Mouse (Mus musculus) left cerebral cortex, adult 8-10 months (tissue): ENCODE measurements around the gene Hist1h2ao. TPM values are rescaled to one million over a fixed set of nuclear protein-coding genes. Genes with fewer than 3 reads are reported as not detected.
"Not testable (repeated sequence)": the region's sequence is repeated elsewhere in the genome, so short reads cannot be mapped to it uniquely, and the experiment has no call there.

Experiments
- DNase-seq, 2 experiments: peaks; one replicate each; pipeline ENCODE4 v3.0.0; 2022; ENCODE audit warnings: low spot score in 2 of 2
- total RNA-seq, 4 experiments: library from RNA; stranded (reverse); gene quantifications; 2 replicates each; pipeline ENCODE4 v1.2.4; 2022

The Hist1h2ao gene
- total RNA-seq, result 10 to 100 TPM in 3 of 4 experiments, not detected in 1; 14.7 to 30.0 (median 20.1) TPM

GRCm38 (mm10) chr13:21810073-21810472, at the start of gene Hist1h2ao, which contains the start of gene Hist1h2bq:
Gene Hist1h2ao (plus strand): TSS chr13:21810465.
Gene Hist1h2bq (minus strand): TSS chr13:21810197.
- not testable (repeated sequence) for DNase-seq

GRCm38 (mm10) chr13:21778814-21779766, 31.2 kb upstream of the Hist1h2ao start:
- peak; percentile 49 to 58 for DNase-seq

DNA sequence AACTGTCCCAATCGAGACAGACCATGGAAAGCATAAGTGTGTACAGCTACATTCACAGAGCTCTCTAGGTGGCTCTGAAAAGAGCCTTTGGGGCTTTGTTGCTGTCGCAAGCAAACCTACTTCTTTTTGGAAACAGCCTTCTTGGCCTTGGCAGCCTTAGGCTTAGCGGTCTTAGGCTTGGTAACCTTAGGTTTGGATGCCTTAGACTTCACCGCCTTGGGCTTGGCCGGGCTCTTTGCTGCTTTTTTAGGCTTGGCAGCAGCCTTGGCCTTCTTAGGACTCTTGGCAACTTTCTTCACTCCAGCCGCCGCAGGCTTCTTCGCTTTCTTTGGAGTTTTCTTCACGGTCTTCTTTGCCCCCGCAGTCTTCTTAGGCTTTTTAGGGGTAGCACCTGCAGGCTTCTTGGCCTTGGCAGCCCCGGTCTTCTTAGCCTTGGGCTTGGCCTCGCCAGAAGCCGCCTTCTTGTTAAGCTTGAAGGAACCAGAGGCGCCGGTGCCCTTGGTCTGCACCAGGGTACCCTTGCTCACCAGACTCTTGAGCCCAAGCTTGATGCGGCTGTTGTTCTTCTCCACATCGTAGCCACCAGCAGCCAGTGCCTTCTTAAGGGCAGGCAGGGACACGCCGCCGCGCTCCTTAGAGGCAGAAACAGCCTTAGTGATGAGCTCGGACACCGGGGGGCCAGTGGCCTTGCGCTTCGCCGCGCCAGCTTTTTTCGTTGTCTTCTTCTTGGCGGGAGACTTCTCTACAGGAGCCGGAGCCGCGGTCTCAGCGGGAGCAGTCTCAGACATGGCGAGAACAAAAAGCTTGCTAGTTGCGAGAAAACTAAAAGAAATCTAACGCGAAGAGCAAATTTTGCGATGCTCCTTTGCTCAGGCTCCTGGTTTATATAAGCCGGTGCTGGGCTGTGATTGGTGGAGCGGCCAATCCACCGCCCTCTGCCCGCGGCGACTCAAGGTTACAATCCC, 30.2 kb upstream of the Hist1h2ao start, which contains the start of gene Hist1h1b:
Gene Hist1h1b (minus strand): TSS at position 859 of the 965 bp plus-strand sequence.
- peak; percentile 30 to 32 for DNase-seq

GRCm38 (mm10) chr13:21781021-21781555, 29.2 kb upstream of the Hist1h2ao start:
- no peak for DNase-seq

DNA sequence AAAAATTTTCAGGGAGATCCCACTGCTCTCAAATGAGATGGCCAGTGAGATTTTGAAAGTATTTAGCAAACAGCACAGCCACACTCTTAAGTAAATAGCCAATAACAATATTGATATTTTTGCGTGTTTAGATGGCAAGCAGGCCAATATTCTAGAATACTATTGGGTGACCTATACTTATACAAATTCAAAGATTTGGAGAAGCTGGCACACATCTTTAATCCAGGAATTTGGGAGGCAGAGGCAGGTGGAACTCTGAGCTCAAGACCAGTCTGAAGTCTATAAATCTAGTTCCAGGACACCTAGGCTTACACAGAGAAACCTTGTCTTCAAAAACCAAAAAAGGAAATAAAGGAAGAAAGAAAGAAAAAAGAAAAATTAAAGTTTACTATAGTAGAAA, 28.6 kb upstream of the Hist1h2ao start:
- no peak for DNase-seq

DNA sequence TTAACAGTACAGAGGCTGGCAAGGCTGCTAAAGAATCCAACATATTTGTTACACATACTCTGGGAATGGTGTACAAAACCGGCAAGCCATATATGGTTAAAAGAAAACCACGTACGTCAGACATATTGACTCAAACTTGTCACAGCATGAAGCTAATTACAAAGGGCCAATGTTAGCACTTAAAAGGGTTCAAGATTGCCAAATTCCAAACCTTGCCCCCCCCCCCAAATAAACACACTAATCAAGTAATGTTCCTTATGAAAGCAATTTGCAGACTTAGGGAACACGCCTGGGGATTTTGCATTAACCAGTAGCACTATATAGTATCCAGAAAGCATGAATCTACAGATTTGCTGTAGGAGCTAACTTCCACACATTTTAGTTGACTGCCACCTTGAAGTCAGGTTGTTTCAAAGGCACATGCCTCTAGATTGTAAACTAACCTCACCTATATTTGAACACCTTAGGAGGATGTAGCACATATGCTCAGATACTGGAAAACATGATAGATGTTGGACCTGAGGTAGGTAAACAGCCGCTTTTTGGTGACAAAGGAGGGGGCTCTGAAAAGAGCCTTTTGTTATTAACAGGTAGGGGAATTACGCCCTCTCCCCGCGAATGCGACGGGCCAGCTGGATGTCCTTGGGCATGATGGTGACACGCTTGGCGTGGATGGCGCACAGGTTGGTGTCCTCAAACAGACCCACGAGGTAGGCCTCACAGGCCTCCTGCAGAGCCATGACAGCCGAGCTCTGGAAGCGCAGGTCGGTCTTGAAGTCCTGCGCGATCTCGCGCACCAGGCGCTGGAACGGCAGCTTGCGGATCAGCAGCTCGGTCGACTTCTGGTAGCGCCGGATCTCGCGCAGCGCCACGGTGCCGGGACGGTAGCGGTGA, 27.7 kb upstream of the Hist1h2ao start:
- DNase-seq, result peak in 1 of 2 experiments; percentile 27

- peak; percentile 19 to 52 for DNase-seq
These were observed 27.0 kb upstream of the Hist1h2ao start, which contains the start of gene Hist1h3i for GRCm38 (mm10) chr13:21783255-21783617. Gene Hist1h3i (minus strand): TSS chr13:21783370.

DNA sequence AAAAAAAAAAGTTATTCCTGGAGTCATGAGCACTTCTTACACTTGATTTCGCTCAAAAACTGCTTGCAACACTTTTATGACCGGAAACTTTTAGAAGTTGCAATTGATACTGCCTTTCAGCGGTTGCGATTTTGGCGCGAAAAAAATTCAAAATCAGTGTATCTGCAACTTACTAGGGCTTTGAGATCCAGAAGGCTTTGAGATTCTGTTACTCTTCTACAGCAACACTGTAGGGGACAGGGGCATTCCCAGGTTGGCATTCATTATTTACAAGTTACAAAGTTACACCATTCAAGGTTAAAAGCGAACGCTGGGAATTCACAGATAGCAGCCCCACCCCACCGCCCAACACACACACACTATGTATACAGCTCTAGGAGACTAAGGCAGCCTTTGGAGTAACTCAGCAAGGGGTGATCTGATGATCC, 26.5 kb upstream of the Hist1h2ao start:
- no peak for DNase-seq

DNA sequence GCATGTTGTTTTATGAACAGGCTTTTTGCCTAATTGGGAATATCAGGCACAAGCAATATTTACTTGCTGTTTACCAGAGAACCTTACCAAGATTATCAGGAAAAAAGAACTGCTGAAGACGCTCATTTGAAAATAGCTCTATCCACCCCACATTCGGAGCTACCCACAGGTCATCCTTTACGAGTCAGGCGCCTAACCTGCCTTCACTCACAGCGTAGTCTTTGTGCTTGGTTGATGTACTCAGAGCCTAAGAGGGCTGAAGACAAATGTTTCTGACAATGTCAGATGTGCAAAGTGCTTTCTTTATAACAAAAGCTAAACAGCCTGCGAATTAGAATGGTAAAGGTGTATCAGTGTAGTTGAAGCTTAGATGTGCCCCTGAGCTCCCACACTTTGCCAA, 26.0 kb upstream of the Hist1h2ao start:
- DNase-seq, result no peak

- no peak for DNase-seq
These were observed 23.9 kb upstream of the Hist1h2ao start for GRCm38 (mm10) chr13:21786189-21786898.

DNA sequence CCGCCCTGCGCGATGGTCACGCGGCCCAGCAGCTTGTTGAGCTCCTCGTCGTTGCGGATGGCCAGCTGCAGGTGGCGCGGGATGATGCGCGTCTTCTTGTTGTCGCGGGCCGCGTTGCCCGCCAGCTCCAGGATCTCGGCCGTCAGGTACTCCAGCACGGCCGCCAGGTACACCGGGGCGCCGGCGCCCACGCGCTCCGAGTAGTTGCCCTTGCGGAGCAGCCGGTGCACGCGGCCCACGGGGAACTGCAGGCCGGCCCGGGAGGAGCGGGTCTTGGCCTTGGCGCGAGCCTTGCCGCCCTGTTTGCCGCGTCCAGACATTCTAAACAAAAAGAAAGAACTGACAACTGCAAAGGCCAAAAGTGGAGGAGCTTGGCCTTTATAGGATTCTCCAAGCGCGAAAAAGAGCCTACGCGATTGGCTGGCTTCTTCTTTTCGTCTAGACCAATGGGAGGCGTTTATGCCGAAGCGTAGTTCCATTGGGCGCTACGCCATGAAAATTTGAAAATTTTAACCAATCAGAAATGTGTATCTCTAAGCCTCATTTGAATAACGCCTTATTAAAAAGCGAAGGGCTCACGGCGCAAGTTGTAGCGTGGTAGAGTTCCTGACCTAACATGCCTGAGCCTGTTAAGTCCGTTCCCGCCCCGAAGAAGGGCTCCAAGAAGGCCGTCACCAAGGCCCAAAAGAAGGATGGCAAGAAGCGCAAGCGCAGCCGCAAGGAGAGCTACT, 23.2 kb upstream of the Hist1h2ao start, which contains the start of the genes Hist1h2an and Hist1h2bp:
Gene Hist1h2an (minus strand): TSS at position 320 of the 731 bp plus-strand sequence.
Gene Hist1h2bp (plus strand): TSS at position 563 of the 731 bp plus-strand sequence.
- DNase-seq, result peak; percentile 72 to 91

DNA sequence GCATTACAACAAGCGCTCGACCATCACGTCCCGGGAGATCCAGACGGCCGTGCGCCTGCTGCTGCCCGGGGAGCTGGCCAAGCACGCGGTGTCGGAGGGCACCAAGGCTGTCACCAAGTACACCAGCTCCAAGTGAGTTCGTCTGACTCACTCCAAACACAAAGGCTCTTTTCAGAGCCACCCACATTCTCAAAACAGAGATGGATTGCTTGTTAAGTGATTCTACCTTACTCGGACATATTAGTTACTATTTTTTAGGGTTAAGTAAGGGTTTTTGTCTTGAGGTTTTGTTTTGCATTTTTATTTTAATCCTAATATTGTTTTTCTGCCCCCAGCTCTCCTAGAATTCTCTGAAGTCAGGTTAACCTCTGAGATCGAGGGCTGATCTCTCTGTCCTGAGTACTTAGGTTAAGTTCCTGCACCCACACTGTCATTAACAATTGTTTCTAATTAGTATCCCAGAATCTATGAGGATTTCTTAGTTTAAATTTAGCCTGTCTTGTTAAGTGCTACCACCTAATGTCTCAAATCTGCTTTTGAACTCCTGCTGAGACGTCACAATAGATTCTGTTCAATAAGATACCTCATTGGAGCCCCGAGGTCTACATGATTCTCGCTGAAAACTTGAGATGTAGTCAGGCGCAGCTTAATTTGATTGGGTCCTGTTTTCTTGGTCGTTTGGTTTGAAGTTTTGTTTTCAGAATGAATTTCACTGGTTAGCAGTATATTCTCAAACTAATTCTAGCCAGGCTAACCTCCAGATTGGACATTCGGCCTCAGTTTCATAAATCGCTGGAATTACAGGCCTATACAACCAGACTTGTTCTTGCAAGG, 22.3 kb upstream of the Hist1h2ao start:
- DNase-seq, result no peak

DNA sequence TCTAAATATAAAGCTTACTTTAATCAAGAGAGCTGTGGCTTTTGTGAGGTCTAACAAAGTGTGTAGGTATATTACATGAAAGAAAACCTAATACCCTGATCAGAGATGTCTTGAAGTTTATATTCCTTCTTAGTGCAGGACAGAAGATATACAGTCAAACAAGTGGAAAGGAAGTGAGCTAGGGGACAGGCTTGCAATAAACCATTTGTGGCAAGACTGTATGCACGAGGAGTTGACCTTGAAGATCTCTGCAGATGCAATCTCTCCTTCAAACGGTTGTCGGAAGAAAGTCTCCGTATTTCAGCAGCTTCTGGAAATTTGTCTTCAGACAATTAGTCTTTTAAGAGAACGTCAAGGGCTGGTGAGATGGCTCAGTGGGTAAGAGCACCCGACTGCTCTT, 20.3 kb upstream of the Hist1h2ao start:
- DNase-seq, result no peak

DNA sequence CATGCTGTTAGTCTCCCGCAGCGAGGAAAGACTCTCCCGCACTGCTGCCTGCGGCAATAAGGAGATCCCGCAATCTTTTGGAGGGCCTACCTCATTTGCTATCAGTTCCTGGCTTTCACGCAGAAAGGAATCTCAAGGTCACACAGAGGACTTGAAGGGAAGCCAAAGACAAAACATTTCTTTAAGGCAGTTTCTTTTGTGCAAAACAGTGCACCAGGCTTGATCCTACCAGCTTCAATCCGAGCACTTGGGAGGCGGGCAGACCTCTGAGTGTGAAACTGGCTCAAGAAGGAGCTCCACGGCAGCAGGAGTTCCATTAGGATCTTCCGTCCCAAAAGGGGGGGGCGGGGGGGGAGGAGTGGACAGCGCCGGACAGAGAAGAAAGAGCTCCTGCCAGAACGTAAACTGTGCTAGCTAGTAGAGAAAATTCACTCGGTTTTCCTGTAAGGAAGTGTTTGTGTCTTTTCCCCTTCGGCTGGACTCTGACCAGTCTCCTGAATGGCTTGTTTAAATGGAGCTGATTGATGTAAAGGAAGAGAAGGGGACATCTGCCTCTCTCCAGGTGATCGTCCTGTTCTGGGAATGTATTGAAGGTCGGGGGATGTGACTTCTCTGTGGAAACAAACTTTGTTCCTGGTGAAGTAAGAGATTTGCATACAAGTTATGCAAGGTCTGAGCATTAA, 19.5 kb upstream of the Hist1h2ao start:
- no peak for DNase-seq

DNA sequence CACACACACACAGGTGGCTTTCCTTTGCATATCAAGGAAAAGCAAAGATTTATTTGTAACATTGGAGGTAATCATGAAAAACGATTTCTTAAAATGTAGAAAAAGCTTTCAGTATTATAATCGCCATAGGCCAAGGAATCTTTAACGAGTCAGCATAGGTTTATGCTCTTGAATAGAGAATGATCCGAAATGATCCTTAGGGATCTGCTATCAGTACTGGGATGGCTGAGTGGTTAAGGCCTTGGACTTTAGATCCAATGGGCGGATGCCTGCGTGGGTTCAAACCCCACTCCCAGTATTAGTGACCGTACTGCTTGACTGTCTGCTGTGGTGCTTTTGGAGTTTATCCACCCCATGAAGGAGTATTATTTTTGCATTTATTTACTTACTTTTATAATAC, 14.7 kb upstream of the Hist1h2ao start:
- DNase-seq, result no peak

DNA sequence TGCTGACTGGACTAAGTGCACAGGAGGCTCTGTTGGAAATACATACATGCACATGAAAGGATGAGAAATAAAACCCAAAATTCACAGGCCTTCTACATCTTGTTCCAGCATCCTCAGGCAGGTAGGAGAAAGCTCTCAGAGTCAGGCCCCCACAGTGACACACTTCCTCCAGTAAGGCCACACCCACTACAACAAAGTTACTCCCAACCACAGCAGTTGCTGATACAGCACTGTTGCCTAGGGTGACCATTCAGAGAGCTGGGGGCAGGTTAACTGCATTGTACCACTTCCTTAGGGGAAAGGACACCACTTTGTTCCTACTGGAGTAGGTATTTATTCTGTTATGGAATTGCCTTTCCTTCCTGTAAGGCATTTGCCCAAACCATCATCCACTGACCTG, 13.1 kb upstream of the Hist1h2ao start:
- DNase-seq, result not testable (repeated sequence)

DNA sequence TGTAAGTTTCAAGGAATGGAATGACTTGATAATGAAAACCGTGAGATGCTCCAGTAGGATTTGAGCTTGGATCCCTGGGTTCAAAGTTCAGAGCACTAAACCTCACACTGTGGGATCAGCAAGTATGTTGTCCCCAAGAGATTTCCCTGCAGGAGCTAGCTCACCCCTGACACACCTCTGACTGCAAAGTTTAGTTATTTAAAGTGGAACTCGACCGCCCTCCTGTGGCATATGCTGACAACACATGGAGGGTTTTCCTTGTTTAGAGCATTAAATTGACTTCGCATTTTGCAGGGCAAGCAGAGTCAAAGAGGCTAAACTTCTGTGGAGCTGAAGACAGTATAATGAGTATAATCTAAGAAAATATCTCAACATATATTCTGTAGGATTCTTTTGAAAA, 7.2 kb upstream of the Hist1h2ao start:
- DNase-seq, result not testable (repeated sequence)
